Mouse (Mus musculus) stomach, postnatal 0 days (tissue): ENCODE data around the gene Ankrd60.

ENCODE experiments used
- CTCF ChIP-seq: IDR thresholded peaks from 2 replicates; pipeline ENCODE4 v1.5.1; 2016; ENCODE audit warnings: antibody characterized with exemption, low read depth, mild to moderate bottlenecking, moderate library complexity
- EP300 ChIP-seq: optimal IDR thresholded peaks from 2 replicates; pipeline ENCODE3; 2016; ENCODE audit warnings: antibody characterized with exemption

DNA sequence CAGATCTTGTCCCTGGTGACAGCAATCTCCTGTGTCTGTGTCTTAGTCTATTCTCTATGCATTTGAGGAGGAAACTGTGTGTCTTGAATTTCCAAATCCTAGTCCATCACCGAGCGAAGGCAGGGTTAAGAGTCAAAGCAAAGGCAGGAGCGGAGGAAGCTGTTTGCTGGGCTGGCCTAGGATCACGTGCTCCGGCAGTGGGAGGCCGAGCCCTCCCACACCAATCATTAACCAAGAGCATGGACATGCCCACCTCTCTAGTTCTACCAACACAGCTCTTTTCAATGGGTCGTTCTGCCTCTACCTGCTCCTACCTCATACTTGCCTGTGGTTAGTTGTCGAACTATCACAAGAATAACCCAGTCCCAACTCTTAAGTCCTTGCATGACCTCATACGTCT, 42.3 kb downstream of the Ankrd60 start:
- TF ChIP-seq CTCF: no peak
- no peak for TF ChIP-seq EP300
